Mouse (Mus musculus) thymus, postnatal 4 days (tissue): ENCODE measurements around the gene Frmd4a.

Source experiments
- DNase-seq: peaks from one replicate; pipeline ENCODE4 v3.0.0; 2021

Frmd4a gene

GRCm38 (mm10) chr2:4635804-4636203 lies 618.3 kb downstream of the Frmd4a start:
- DNase-seq, result no peak

- DNase-seq, result no peak
These were observed 619.1 kb downstream of the Frmd4a start for GRCm38 (mm10) chr2:4636656-4637055.

GRCm38 (mm10) chr2:4638189-4638588 lies 620.7 kb downstream of the Frmd4a start:
- no peak for DNase-seq

GRCm38 (mm10) chr2:4645066-4645465 lies 627.5 kb downstream of the Frmd4a start:
- DNase-seq, result no peak

- no peak for DNase-seq
These were observed 630.6 kb downstream of the Frmd4a start for GRCm38 (mm10) chr2:4648094-4648493.

GRCm38 (mm10) chr2:4649646-4650045 lies 632.1 kb downstream of the Frmd4a start:
- no peak for DNase-seq

GRCm38 (mm10) chr2:4651500-4652285 lies 634.2 kb downstream of the Frmd4a start, which contains the start of gene Prpf18:
Prpf18 (minus strand) TSS chr2:4652113.
- peak; percentile 92 for DNase-seq

- no peak for DNase-seq
These were observed 643.2 kb downstream of the Frmd4a start for GRCm38 (mm10) chr2:4660677-4661076.
